In genomic region chr5:104108127-104108875, GRCm38 (mm10) we compare ENCODE assay signal across 8 mouse cellular contexts. TPM values are rescaled to one million over a fixed set of nuclear protein-coding genes. Genes with fewer than 3 reads are reported as not detected.
DNase-seq lines count a peak whose midpoint lies in the region; ATAC-seq and TF ChIP-seq lines count a peak whose summit lies in the region.

No protein-coding gene starts in this region.

- DNase-seq in cerebellum, postnatal 14 days: peak; percentile 21 to 32
- no peak for DNase-seq in cerebellum, adult 11-12 months
- peak; percentile 33 to 49 for DNase-seq in right cerebral cortex, adult 2 months (ENCODE audit: low spot score in 2 of 2)
- DNase-seq in right cerebral cortex, postnatal 36 days (ENCODE audit: low spot score in 2 of 2): no peak
- peak; percentile 39 for DNase-seq in limb, embryonic 11.5 days (ENCODE audit: low spot score)
- no peak for DNase-seq in stomach, postnatal 0 days (ENCODE audit: low spot score)
- DNase-seq in right cerebral cortex, postnatal 4 days: no peak
- no peak for DNase-seq in urinary bladder, postnatal 25 days (ENCODE audit: low spot score)

- peak; percentile 33 for ATAC-seq in limb, embryonic 11.5 days (ENCODE audit: insufficient number of reproducible peaks, low FRiP score, low TSS enrichment, low read depth)
- ATAC-seq in stomach, postnatal 0 days (ENCODE audit: low FRiP score, low TSS enrichment): peak; percentile 37; the same call in 1 of the 2 replicates

- H3K27me3 ChIP-seq in limb, embryonic 11.5 days (ENCODE audit: control insufficient read depth, insufficient read depth, low read length): no peaks in the 10 kb centered on the region
- no peaks in the 10 kb centered on the region for H3K27me3 ChIP-seq in stomach, postnatal 0 days (ENCODE audit: control insufficient read depth, insufficient read depth, low read length)

- TF ChIP-seq CTCF in stomach, postnatal 0 days (IDR thresholded peaks at IDR 0.05; ENCODE audit: low read depth): no peak

- no peaks in the 10 kb centered on the region for H3K9me3 ChIP-seq in limb, embryonic 11.5 days (ENCODE audit: control insufficient read depth, low read length)
- H3K9me3 ChIP-seq in stomach, postnatal 0 days (ENCODE audit: control insufficient read depth, low read length): no peaks in the 10 kb centered on the region

- peak; percentile 18 for TF ChIP-seq EP300 in stomach, postnatal 0 days (optimal IDR thresholded peaks at IDR 0.05)

- 49% methylated on average over 11 of the region's 11 CpGs for WGBS in limb, embryonic 11.5 days
- 59% methylated on average over 11 of the region's 11 CpGs for WGBS in stomach, postnatal 0 days

- peaks cover 30% of the 10 kb centered on the region for H3K4me1 ChIP-seq in limb, embryonic 11.5 days (ENCODE audit: control insufficient read depth, insufficient read depth, low read length)
- no peaks in the 10 kb centered on the region; the same call in 1 of the 2 replicates for H3K4me1 ChIP-seq in stomach, postnatal 0 days (replicated peaks; ENCODE audit: control insufficient read depth, insufficient read depth)

- no peak overlapping the region for H3K4me3 ChIP-seq in limb, embryonic 11.5 days (ENCODE audit: low read depth, low read length)
- no peak overlapping the region for H3K4me3 ChIP-seq in stomach, postnatal 0 days (ENCODE audit: low read depth, low read length)

- no peak overlapping the region for H3K9ac ChIP-seq in limb, embryonic 11.5 days (ENCODE audit: low read length)
- H3K9ac ChIP-seq in stomach, postnatal 0 days (ENCODE audit: low read length): no peak overlapping the region

- H3K27ac ChIP-seq in limb, embryonic 11.5 days (replicated peaks; ENCODE audit: low read depth, low read length): no peak overlapping the region
- peak overlapping the region; percentile 88 for H3K27ac ChIP-seq in stomach, postnatal 0 days (replicated peaks)

- peak overlapping the region; percentile 28; the same call in 1 of the 2 replicates for H3K4me2 ChIP-seq in limb, embryonic 11.5 days (ENCODE audit: low read depth, severe bottlenecking)
- peak overlapping the region; percentile 9 for H3K4me2 ChIP-seq in stomach, postnatal 0 days (replicated peaks; ENCODE audit: low read depth)

- H3K36me3 ChIP-seq in limb, embryonic 11.5 days (ENCODE audit: control insufficient read depth, insufficient read depth, low read length): no peaks in the 10 kb centered on the region
- H3K36me3 ChIP-seq in stomach, postnatal 0 days (ENCODE audit: control insufficient read depth, insufficient read depth, low read length): no peaks in the 10 kb centered on the region

RNA-seq across cellular contexts. Expression of gene Sparcl1, which starts 5.2 kb away (rescaled TPM):
- 20.5 and 21.8 TPM in 2 replicates for polyA plus RNA-seq in limb, embryonic 11.5 days (2014; fragmentation: Nextera tagmentation; extraction: Ambion mirVana)
- 206 and 241 TPM in 2 replicates for polyA plus RNA-seq in stomach, postnatal 0 days (2015; fragmentation: Nextera tagmentation; extraction: Ambion mirVana)

RNA-seq across cellular contexts. Expression of gene Gm17660, which starts 30.9 kb away (rescaled TPM):
- polyA plus RNA-seq in limb, embryonic 11.5 days (2014; fragmentation: Nextera tagmentation; extraction: Ambion mirVana): not detected in 2 replicates
- 0.35 TPM in 1 of 2 replicates, not detected in the other for polyA plus RNA-seq in stomach, postnatal 0 days (2015; fragmentation: Nextera tagmentation; extraction: Ambion mirVana)

Comparison
In these comparisons a context has a peak if more than half of its experiments do, and no peak if none do; other contexts are left out.
1. DNase-seq: peak in cerebellum, postnatal 14 days (2 of 2), right cerebral cortex, adult 2 months (2 of 2) and limb, embryonic 11.5 days (single experiment); none in cerebellum, adult 11-12 months (single experiment), right cerebral cortex, postnatal 36 days (0 of 2), stomach, postnatal 0 days (single experiment), right cerebral cortex, postnatal 4 days (single experiment) and urinary bladder, postnatal 25 days (single experiment).